Mouse (Mus musculus): ENCODE data around the gene F10. TPM values are rescaled to one million over a fixed set of nuclear protein-coding genes. Genes with fewer than 3 reads are reported as not detected.

Gene F10
- polyA plus RNA-seq, 1 experiment: 0.24 TPM

- Histone ChIP-seq H3K4me3 (ENCODE audit: low read depth, low read length) (no peak overlapping the region), H3K4me1 (ENCODE audit: control insufficient read depth, insufficient read depth, low read length) (no peaks in the 10 kb centered on the region), H3K9me3 (replicated peaks; ENCODE audit: control insufficient read depth, insufficient read depth, low read length, poor library complexity, severe bottlenecking) (no peaks in the 10 kb centered on the region), H3K27me3 (ENCODE audit: control insufficient read depth, insufficient read depth, low read length, poor library complexity, severe bottlenecking) (no peaks in the 10 kb centered on the region), H3K36me3 (ENCODE audit: control insufficient read depth, insufficient read depth, low read length, poor library complexity, severe bottlenecking) (no peaks in the 10 kb centered on the region), H3K27ac (ENCODE audit: insufficient read depth, low read length) (no peak overlapping the region), H3K9ac (ENCODE audit: low read depth, poor library complexity, severe bottlenecking) (no peak overlapping the region)
- no peak for TF ChIP-seq CTCF (IDR thresholded peaks at IDR 0.05; ENCODE audit: low read depth, low read length)
- no peak for TF ChIP-seq POLR2A (IDR thresholded peaks at IDR 0.05; ENCODE audit: insufficient read depth, low read length)
- no peak for TF ChIP-seq EP300 (IDR thresholded peaks at IDR 0.05; ENCODE audit: insufficient read depth, low read depth, low read length)
Observed at GRCm38 (mm10) chr8:13039054-13039453, 1.9 kb downstream of the F10 start.

- H3K9ac ChIP-seq (ENCODE audit: low read depth, poor library complexity, severe bottlenecking): no peak overlapping the region
- no peaks in the 10 kb centered on the region for H3K9me3 ChIP-seq (replicated peaks; ENCODE audit: control insufficient read depth, insufficient read depth, low read length, poor library complexity, severe bottlenecking)
- H3K27me3 ChIP-seq (ENCODE audit: control insufficient read depth, insufficient read depth, low read length, poor library complexity, severe bottlenecking): no peaks in the 10 kb centered on the region
- H3K4me3 ChIP-seq (ENCODE audit: low read depth, low read length): no peak overlapping the region
- no peaks in the 10 kb centered on the region for H3K4me1 ChIP-seq (ENCODE audit: control insufficient read depth, insufficient read depth, low read length)
- no peak for TF ChIP-seq POLR2A (IDR thresholded peaks at IDR 0.05; ENCODE audit: insufficient read depth, low read length)
- TF ChIP-seq CTCF (IDR thresholded peaks at IDR 0.05; ENCODE audit: low read depth, low read length): no peak
- no peak for TF ChIP-seq EP300 (IDR thresholded peaks at IDR 0.05; ENCODE audit: insufficient read depth, low read depth, low read length)
- H3K36me3 ChIP-seq (ENCODE audit: control insufficient read depth, insufficient read depth, low read length, poor library complexity, severe bottlenecking): no peaks in the 10 kb centered on the region
- no peak overlapping the region for H3K27ac ChIP-seq (ENCODE audit: insufficient read depth, low read length)
Observed at GRCm38 (mm10) chr8:13041459-13041858, 4.4 kb downstream of the F10 start.

- H3K36me3 ChIP-seq (ENCODE audit: control insufficient read depth, insufficient read depth, low read length, poor library complexity, severe bottlenecking): no peaks in the 10 kb centered on the region
- no peak overlapping the region for H3K4me3 ChIP-seq (ENCODE audit: low read depth, low read length)
- H3K9ac ChIP-seq (ENCODE audit: low read depth, poor library complexity, severe bottlenecking): no peak overlapping the region
- no peak for TF ChIP-seq CTCF (IDR thresholded peaks at IDR 0.05; ENCODE audit: low read depth, low read length)
- no peak for TF ChIP-seq POLR2A (IDR thresholded peaks at IDR 0.05; ENCODE audit: insufficient read depth, low read length)
- no peak for TF ChIP-seq EP300 (IDR thresholded peaks at IDR 0.05; ENCODE audit: insufficient read depth, low read depth, low read length)
- no peak overlapping the region for H3K27ac ChIP-seq (ENCODE audit: insufficient read depth, low read length)
- no peaks in the 10 kb centered on the region for H3K27me3 ChIP-seq (ENCODE audit: control insufficient read depth, insufficient read depth, low read length, poor library complexity, severe bottlenecking)
- no peaks in the 10 kb centered on the region for H3K9me3 ChIP-seq (replicated peaks; ENCODE audit: control insufficient read depth, insufficient read depth, low read length, poor library complexity, severe bottlenecking)
- no peaks in the 10 kb centered on the region for H3K4me1 ChIP-seq (ENCODE audit: control insufficient read depth, insufficient read depth, low read length)
Observed at GRCm38 (mm10) chr8:13047652-13048051, 10.5 kb downstream of the F10 start.

GRCm38 (mm10) chr8:13050550-13050949, 13.4 kb downstream of the F10 start:
- Histone ChIP-seq H3K4me3 (ENCODE audit: low read depth, low read length) (no peak overlapping the region), H3K9me3 (replicated peaks; ENCODE audit: control insufficient read depth, insufficient read depth, low read length, poor library complexity, severe bottlenecking) (no peaks in the 10 kb centered on the region), H3K27me3 (ENCODE audit: control insufficient read depth, insufficient read depth, low read length, poor library complexity, severe bottlenecking) (no peaks in the 10 kb centered on the region), H3K36me3 (ENCODE audit: control insufficient read depth, insufficient read depth, low read length, poor library complexity, severe bottlenecking) (no peaks in the 10 kb centered on the region), H3K27ac (ENCODE audit: insufficient read depth, low read length) (no peak overlapping the region), H3K4me1 (ENCODE audit: control insufficient read depth, insufficient read depth, low read length) (no peaks in the 10 kb centered on the region), H3K9ac (ENCODE audit: low read depth, poor library complexity, severe bottlenecking) (no peak overlapping the region)
- TF ChIP-seq CTCF (IDR thresholded peaks at IDR 0.05; ENCODE audit: low read depth, low read length) (no peak), EP300 (IDR thresholded peaks at IDR 0.05; ENCODE audit: insufficient read depth, low read depth, low read length) (no peak)

GRCm38 (mm10) chr8:13057351-13057750, 20.2 kb downstream of the F10 start:
- TF ChIP-seq CTCF (IDR thresholded peaks at IDR 0.05; ENCODE audit: low read depth, low read length) (no peak), EP300 (IDR thresholded peaks at IDR 0.05; ENCODE audit: insufficient read depth, low read depth, low read length) (no peak), POLR2A (IDR thresholded peaks at IDR 0.05; ENCODE audit: insufficient read depth, low read length) (no peak)
- Histone ChIP-seq H3K27ac (ENCODE audit: insufficient read depth, low read length) (no peak overlapping the region), H3K4me1 (ENCODE audit: control insufficient read depth, insufficient read depth, low read length) (no peaks in the 10 kb centered on the region), H3K27me3 (ENCODE audit: control insufficient read depth, insufficient read depth, low read length, poor library complexity, severe bottlenecking) (no peaks in the 10 kb centered on the region), H3K36me3 (ENCODE audit: control insufficient read depth, insufficient read depth, low read length, poor library complexity, severe bottlenecking) (no peaks in the 10 kb centered on the region), H3K9ac (ENCODE audit: low read depth, poor library complexity, severe bottlenecking) (no peak overlapping the region), H3K9me3 (replicated peaks; ENCODE audit: control insufficient read depth, insufficient read depth, low read length, poor library complexity, severe bottlenecking) (no peaks in the 10 kb centered on the region), H3K4me3 (ENCODE audit: low read depth, low read length) (no peak overlapping the region)

- no peak within 1 kb of the TSS for H3K9ac ChIP-seq (ENCODE audit: low read depth, poor library complexity, severe bottlenecking)
Observed at GRCm38 (mm10) chr8:13060441-13061150, 23.5 kb downstream of the F10 start, which contains the start of gene Proz. Proz (plus strand) TSS chr8:13060914.

More at GRCm38 (mm10) chr8:13060441-13061150, 23.5 kb downstream of the F10 start, which contains the start of gene Proz:
- Histone ChIP-seq H3K4me3 (ENCODE audit: low read depth, low read length) (no peak within 1 kb of the TSS), H3K36me3 (ENCODE audit: control insufficient read depth, insufficient read depth, low read length, poor library complexity, severe bottlenecking) (no peaks in the 10 kb centered on the region), H3K9me3 (replicated peaks; ENCODE audit: control insufficient read depth, insufficient read depth, low read length, poor library complexity, severe bottlenecking) (no peaks in the 10 kb centered on the region), H3K27ac (ENCODE audit: insufficient read depth, low read length) (no peak within 1 kb of the TSS), H3K27me3 (ENCODE audit: control insufficient read depth, insufficient read depth, low read length, poor library complexity, severe bottlenecking) (no peaks in the 10 kb centered on the region), H3K4me1 (ENCODE audit: control insufficient read depth, insufficient read depth, low read length) (no peaks in the 10 kb centered on the region)
- TF ChIP-seq POLR2A (IDR thresholded peaks at IDR 0.05; ENCODE audit: insufficient read depth, low read length) (no peak), CTCF (IDR thresholded peaks at IDR 0.05; ENCODE audit: low read depth, low read length) (no peak), EP300 (IDR thresholded peaks at IDR 0.05; ENCODE audit: insufficient read depth, low read depth, low read length) (no peak)

Data from ES-Bruce4 (cell line).